Mouse (Mus musculus): Measurements from ENCODE around the gene Praf2. TPM values are rescaled to one million over a fixed set of nuclear protein-coding genes. Genes with fewer than 3 reads are reported as not detected.

Gene Praf2
- total RNA-seq, 1 experiment from 2014 or later, result 7.0 TPM

DNA sequence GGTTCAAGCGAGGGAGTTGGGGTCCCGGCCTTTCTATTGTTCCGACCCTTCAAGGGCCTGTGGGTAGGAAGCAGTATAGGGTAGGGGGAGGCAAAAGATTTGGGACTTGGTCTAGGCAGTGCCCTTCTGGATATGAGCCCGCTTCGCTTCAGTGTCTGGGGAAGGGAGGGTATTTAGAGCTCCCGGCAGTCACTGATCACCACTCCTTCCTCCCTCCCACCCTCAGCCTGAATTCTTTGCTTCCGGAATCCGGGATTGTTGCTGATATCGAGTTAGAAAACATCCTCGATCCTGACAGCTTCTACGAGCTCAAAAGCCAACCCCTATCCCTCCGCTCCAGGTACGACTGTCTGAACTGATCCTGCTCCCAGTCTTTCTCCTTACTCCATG, 37.0 kb downstream of the Praf2 start:
- no peak for ATAC-seq (replicated peaks in 1 of 2; ENCODE audit: insufficient read depth in 1 of 2, low FRiP score in 2 of 2, low TSS enrichment in 1 of 2, low read depth in 1 of 2, poor library complexity in 2 of 2, severe bottlenecking in 2 of 2)

DNA sequence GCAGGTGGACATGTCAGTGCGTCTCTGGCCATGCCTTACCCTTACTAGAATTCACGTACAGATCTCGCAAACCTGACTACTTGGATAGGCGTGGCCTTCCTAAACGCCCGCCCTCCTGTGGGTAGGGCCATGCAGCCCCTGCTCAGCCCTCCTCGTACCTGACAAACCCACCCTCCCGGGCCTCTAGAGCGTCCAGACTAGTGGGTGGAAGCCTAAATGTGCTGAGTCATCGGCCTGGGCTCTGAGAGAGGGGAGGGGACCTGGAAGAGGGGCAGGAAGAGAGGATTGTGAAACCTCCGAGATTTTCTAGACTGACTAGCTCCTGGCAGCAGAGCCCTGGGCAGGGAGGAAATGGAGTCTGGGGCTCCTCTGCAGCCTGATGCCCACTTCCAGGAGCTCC, 37.5 kb downstream of the Praf2 start:
- ATAC-seq (replicated peaks in 1 of 2; ENCODE audit: insufficient read depth in 1 of 2, low FRiP score in 2 of 2, low TSS enrichment in 1 of 2, low read depth in 1 of 2, poor library complexity in 2 of 2, severe bottlenecking in 2 of 2), result peak; percentile 35 to 40; a peak in 3 of 4 replicates

DNA sequence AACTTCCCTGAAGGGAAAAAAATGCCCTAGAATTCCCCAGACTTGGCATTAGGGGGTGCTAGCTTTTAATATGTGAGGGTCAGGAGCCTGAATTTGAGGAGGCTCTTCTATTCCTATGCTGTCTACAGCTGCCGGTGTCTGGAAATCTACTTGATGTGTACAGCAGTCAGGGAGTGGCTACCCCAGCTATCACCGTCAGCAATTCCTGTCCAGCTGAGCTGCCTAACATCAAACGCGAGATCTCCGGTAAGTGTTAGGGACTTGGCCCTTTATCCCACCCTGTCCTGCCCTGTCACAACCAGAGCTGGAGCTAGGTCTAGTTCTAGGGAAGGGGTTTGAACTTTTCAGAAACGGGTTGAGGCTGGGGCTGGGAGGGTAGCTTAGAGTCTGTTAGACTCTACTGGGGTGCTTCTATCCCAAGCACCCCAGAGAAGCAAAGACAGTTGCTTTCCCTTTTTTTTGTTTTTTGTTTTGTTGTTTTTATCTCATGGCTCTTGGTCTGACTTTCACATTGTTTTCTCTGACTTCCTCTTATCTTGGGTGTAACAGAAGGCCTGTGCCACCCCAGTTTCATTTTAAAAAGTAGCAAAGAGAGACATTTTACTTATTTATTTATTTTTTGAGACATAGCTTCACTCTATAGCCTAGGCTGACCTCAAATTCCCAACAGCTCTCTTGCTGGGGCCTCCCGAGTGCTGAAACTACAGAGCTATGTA, 41.2 kb downstream of the Praf2 start:
- ATAC-seq (replicated peaks in 1 of 2; ENCODE audit: insufficient read depth in 1 of 2, low FRiP score in 2 of 2, low TSS enrichment in 1 of 2, low read depth in 1 of 2, poor library complexity in 2 of 2, severe bottlenecking in 2 of 2), result no peak

DNA sequence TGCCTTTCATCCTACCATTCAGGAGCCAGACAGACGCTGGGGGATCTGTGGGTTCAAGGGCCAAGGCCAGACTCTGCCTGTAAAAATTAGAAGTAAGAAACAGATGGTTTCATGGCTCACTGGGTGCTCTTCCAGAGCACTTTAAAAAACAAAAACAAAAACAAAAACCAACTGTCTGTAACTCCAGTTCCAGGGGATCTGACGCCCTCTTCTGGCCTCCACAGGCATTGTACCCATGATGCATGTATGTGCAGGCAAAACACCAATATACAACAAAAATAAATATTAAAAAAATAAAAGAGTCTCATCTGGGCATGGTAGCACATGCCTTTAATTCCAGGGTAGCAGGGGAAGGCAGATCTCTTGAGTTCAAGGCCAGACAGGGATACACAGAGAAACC, 44.5 kb downstream of the Praf2 start:
- ATAC-seq (replicated peaks in 1 of 2; ENCODE audit: insufficient read depth in 1 of 2, low FRiP score in 2 of 2, low TSS enrichment in 1 of 2, low read depth in 1 of 2, poor library complexity in 2 of 2, severe bottlenecking in 2 of 2), result no peak

DNA sequence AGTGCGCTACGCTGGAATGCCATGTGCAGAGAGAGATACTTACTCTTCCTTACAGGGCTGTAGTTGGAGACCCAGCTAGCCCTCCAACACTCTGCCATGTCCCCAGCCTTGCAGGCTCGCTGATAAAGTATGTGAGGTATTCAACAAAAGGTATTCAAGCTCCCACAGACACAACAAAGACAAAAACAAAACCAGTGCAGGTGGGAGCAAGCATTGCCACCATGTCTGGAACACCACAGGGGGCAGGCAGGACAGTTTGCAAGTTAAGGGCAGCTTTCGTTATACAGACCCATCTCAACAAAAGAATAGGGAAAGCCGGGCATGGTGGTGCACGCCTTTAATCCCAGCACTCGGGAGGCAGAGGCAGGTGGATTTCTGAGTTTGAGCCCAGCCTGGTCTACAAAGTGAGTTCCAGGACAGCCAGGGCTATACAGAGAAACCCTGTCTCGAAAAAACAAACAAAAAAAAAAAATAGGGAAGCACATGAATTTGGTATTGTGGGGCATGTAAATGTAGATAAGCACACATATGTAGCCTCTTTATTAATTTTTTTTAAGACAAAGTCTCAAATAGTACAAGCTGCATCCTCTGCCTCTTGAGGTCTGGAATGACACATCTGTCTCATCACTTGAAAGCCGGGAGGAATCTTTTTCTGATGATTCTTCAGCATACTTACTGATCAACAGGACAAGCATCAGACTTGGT, 47.4 kb downstream of the Praf2 start:
- ATAC-seq (replicated peaks in 1 of 2; ENCODE audit: insufficient read depth in 1 of 2, low FRiP score in 2 of 2, low TSS enrichment in 1 of 2, low read depth in 1 of 2, poor library complexity in 2 of 2, severe bottlenecking in 2 of 2), result no peak

DNA sequence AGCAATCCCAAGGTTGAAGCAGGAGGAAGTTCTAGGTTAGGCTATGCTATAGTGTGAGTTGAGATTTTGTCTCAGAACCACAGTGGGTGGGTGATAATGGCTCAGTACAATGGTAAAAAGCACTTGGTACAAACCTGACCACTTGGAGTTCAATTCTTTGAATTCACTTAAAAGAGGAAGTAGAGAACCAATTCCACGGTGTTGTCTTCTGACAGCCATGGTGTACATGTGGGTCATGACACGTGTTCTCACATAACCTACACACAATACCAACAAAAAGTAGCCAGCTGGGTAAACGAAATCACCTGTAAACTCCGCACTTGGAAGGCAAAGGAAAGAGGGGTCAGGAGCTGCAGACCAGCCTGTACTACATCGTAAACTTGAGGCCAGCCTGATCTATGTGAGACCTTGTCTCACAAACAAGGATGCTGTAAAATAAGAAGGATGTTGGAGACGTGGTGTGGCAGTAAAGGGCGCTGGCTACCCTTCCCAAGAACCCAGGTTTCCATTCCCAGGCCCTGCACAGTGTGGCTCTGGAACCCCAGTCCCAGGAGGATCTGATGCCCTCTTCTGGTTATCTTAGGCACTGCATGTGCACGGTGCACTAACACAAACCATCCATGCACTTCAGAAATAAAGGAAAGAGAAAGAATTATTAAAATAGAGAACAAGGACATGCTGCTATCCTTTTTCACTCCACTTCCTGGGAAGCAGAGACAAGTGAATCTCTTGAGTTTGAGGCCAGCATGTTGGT, 48.3 kb downstream of the Praf2 start:
- peak; percentile 56 to 72; a peak in 3 of 4 replicates for ATAC-seq (replicated peaks in 1 of 2; ENCODE audit: insufficient read depth in 1 of 2, low FRiP score in 2 of 2, low TSS enrichment in 1 of 2, low read depth in 1 of 2, poor library complexity in 2 of 2, severe bottlenecking in 2 of 2)

DNA sequence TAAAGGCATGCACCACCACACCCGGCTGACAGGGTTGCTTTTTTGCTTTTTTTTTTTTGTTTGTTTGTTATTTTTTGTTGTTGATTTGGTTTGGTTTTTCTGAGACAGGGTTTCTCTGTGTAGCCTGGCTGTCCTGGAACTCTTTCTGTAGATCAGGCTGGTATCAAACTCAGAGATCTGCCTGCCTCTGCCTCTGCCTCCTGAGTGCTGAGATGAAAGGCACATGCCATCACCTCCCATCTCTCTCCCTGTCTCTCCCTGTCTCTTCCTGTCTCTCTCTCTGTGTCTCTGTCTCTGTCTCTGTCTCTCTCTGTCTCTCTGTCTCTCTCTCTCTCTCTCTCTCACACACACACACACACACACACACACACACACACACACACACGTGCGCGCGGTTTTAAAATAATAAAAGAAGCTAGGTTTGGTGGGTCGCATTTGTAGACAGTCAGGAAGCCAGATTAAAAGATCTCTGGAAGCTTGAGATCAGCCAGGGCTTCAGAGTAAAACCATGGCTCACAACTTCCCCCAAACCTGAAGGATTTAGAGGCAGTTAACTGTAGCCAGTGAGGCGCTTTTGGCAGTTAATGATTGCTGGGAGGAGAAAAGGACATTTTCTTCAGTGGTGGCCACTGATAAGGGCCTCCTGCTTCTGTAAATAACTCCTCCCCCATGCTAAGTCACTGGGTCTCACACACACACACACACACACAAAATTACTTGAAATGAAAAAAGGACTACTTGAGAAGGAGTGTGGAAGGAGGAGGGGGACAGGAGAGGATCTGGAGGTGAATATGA, 50.4 kb downstream of the Praf2 start:
- peak in 1 of 2 experiments; percentile 42; a peak in 1 of 4 replicates for ATAC-seq (replicated peaks in 1 of 2; ENCODE audit: insufficient read depth in 1 of 2, low FRiP score in 2 of 2, low TSS enrichment in 1 of 2, low read depth in 1 of 2, poor library complexity in 2 of 2, severe bottlenecking in 2 of 2)

DNA sequence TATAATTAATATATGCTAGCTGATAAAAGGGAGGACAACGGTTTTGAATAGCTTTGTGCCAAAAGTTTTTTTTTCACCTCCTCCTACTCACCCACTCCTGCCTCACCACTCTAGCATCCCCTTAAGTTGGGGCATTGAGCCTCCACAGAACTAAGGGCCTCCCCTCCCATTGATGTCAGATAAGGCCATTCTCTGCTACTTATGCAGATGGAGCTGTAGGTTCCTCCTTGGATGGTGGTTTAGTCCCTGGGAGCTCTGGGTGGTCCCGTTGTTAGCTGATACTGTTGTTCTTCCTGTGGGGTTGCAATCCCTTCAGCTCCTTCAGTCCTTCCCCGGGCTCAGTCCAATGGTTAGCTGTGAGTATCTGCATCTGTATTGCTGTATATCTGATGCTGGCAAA, 51.1 kb downstream of the Praf2 start:
- no peak for ATAC-seq (replicated peaks in 1 of 2; ENCODE audit: insufficient read depth in 1 of 2, low FRiP score in 2 of 2, low TSS enrichment in 1 of 2, low read depth in 1 of 2, poor library complexity in 2 of 2, severe bottlenecking in 2 of 2)

Other genes starting within 250 kb of the Praf2 start
- 0.25 and 0.69 TPM in 2 replicates for gene Foxp3, start 154.8 kb upstream of the Praf2 start, total RNA-seq (2017)
- 0.99 and 1.9 TPM in 2 replicates for gene Ppp1r3f, start 154.2 kb upstream of the Praf2 start, total RNA-seq (2017)
- 23.2 and 32.1 TPM in 2 replicates for gene Ccdc22, start 122.9 kb upstream of the Praf2 start, total RNA-seq (2017)
- gene Cacna1f, start 121.4 kb upstream of the Praf2 start, total RNA-seq (2017), result not detected in 2 replicates
- gene Syp, start 90.0 kb upstream of the Praf2 start, total RNA-seq (2017), result 0.94 and 1.1 TPM in 2 replicates
- gene Prickle3, start 71.2 kb upstream of the Praf2 start, total RNA-seq (2017), result 8.3 and 12.4 TPM in 2 replicates
- 79.7 and 95.8 TPM in 2 replicates for gene Plp2, start 57.0 kb upstream of the Praf2 start, total RNA-seq (2017)
- 0.40 and 0.75 TPM in 2 replicates for gene Magix, start 47.2 kb upstream of the Praf2 start, total RNA-seq (2017)
- gene Gpkow, start 31.3 kb upstream of the Praf2 start, total RNA-seq (2017), result 20.3 and 25.5 TPM in 2 replicates
- 31.2 and 46.8 TPM in 2 replicates for gene Wdr45, start 14.1 kb upstream of the Praf2 start, total RNA-seq (2017)
- gene Gm45208, start 6.2 kb upstream of the Praf2 start, total RNA-seq (2017), result not detected in 2 replicates
- gene Ccdc120, start 22.5 kb downstream of the Praf2 start, total RNA-seq (2017), result 1.8 and 2.1 TPM in 2 replicates
- gene Tfe3, start 34.1 kb downstream of the Praf2 start, total RNA-seq (2017), result 9.6 and 12.4 TPM in 2 replicates
- 48.4 TPM in 2 replicates for gene Gripap1, start 61.3 kb downstream of the Praf2 start, total RNA-seq (2017)
- 0.63 and 2.1 TPM in 2 replicates for gene Kcnd1, start 93.8 kb downstream of the Praf2 start, total RNA-seq (2017)
- gene Otud5, start 112.9 kb downstream of the Praf2 start, total RNA-seq (2017), result 73.7 and 89.4 TPM in 2 replicates
- gene Pim2, start 149.8 kb downstream of the Praf2 start, total RNA-seq (2017), result 3.1 and 7.8 TPM in 2 replicates
- gene Slc35a2, start 155.6 kb downstream of the Praf2 start, total RNA-seq (2017), result 17.2 and 25.7 TPM in 2 replicates
- gene Pqbp1, start 170.8 kb downstream of the Praf2 start, total RNA-seq (2017), result 167 and 186 TPM in 2 replicates
- gene Timm17b, start 170.9 kb downstream of the Praf2 start, total RNA-seq (2017), result 39.3 and 51.9 TPM in 2 replicates
- gene Gm10491, start 179.4 kb downstream of the Praf2 start, total RNA-seq (2017), result not detected in 2 replicates
- 1.2 TPM in 1 of 2 replicates, not detected in the other for gene Gm10490, start 181.1 kb downstream of the Praf2 start, total RNA-seq (2017)
- not detected in 2 replicates for gene Pcsk1n, start 191.4 kb downstream of the Praf2 start, total RNA-seq (2017)
- not detected in 2 replicates for gene Eras, start 200.2 kb downstream of the Praf2 start, total RNA-seq (2017)
- 10.0 and 32.9 TPM in 2 replicates for gene Hdac6, start 219.4 kb downstream of the Praf2 start, total RNA-seq (2017)
- 8.6 and 19.1 TPM in 2 replicates for gene Gata1, start 249.6 kb downstream of the Praf2 start, total RNA-seq (2017)

Data from hematopoietic stem cell, adult 5-6 weeks (primary cell).